Mouse (Mus musculus) midbrain, embryonic 16.5 days (tissue): ENCODE results near the gene Ap2m1. TPM values are rescaled to one million over a fixed set of nuclear protein-coding genes. Genes with fewer than 3 reads are reported as not detected.
A peak's percentile ranks its signal among the peaks of the same experiment; 100 is the strongest.

Experiments
- ATAC-seq: fragments of 200-750 bp; cut with Nextera tagmentation; 2 replicates; pipeline ENCODE4 v1.8.0; 2017; ENCODE audit warnings: moderate TSS enrichment
- H3K27ac ChIP-seq: fragments of 300-500 bp; sonication (generic); 2 replicates; pipeline ENCODE4 v1.5.1; 2014; ENCODE audit warnings: mild to moderate bottlenecking, low read length, mixed read lengths
- H3K27me3 ChIP-seq: fragments of 300-500 bp; sonication (generic); 2 replicates; pipeline ENCODE4 v1.6.1; 2014; ENCODE audit warnings: low read depth, low read length, mixed read lengths; ENCODE audit not compliant: control insufficient read depth, insufficient read depth
- H3K36me3 ChIP-seq: fragments of 300-500 bp; sonication (generic); 2 replicates; pipeline ENCODE4 v1.6.1; 2014; ENCODE audit warnings: mild to moderate bottlenecking, low read length, moderate library complexity, mixed read lengths; ENCODE audit not compliant: control insufficient read depth, insufficient read depth
- H3K4me1 ChIP-seq: fragments of 300-500 bp; sonication (generic); 2 replicates; pipeline ENCODE4 v1.6.1; 2014; ENCODE audit warnings: mild to moderate bottlenecking, low read length, mixed read lengths; ENCODE audit not compliant: control insufficient read depth, insufficient read depth
- H3K4me2 ChIP-seq: fragments of 300-500 bp; sonication (generic); 2 replicates; pipeline ENCODE4 v1.6.1; 2014; ENCODE audit warnings: mild to moderate bottlenecking, low read length, mixed read lengths
- H3K4me3 ChIP-seq: fragments of 300-500 bp; sonication (generic); 2 replicates; pipeline ENCODE4 v1.5.1; 2014; ENCODE audit warnings: low read depth, mild to moderate bottlenecking, low read length, moderate library complexity, mixed read lengths
- H3K9ac ChIP-seq: fragments of 300-500 bp; sonication (generic); 2 replicates; pipeline ENCODE4 v1.6.1; 2014; ENCODE audit warnings: low read depth, low read length, mixed read lengths
- H3K9me3 ChIP-seq: fragments of 300-500 bp; sonication (generic); replicated peaks from 2 replicates; pipeline ENCODE4 v1.6.1; 2014; ENCODE audit warnings: mild to moderate bottlenecking, low read length, mixed read lengths; ENCODE audit not compliant: control insufficient read depth, poor library complexity, severe bottlenecking
- WGBS: fragments of 180-500 bp; shearing (Covaris S2); extraction: QIAGEN DNeasy Blood & Tissue Kit; methylation state at CpG from one replicate; pipeline ENCODE4 v1.1.7; 2014; 5-methylcytosine and 5-hydroxymethylcytosine counted together
- polyA plus RNA-seq: library from polyadenylated mRNA; unstranded; fragments of >200 nt; fragmentation: Nextera tagmentation; extraction: Ambion mirVana; gene quantifications from 2 replicates; pipeline ENCODE4 v1.2.1, GENCODE M21; 2015

Gene Ap2m1
- polyA plus RNA-seq, 1 experiment from 2014 or later: 1,416 TPM

- H3K4me2 ChIP-seq: no peak overlapping the region
- H3K4me3 ChIP-seq: no peak overlapping the region
- H3K9me3 ChIP-seq: no peaks in the 10 kb centered on the region
- no peak overlapping the region for H3K9ac ChIP-seq
- no peak for ATAC-seq
- no peak overlapping the region for H3K27ac ChIP-seq
- H3K4me1 ChIP-seq: no peaks in the 10 kb centered on the region; the same call in 1 of the 2 replicates
- 89% methylated on average over 6 of the region's 6 CpGs for WGBS
- H3K27me3 ChIP-seq: no peaks in the 10 kb centered on the region
- H3K36me3 ChIP-seq: peaks cover 51% of the 10 kb centered on the region
Observed at GRCm38 (mm10) chr16:20555000-20555399, 19.7 kb downstream of the Ap2m1 start.

- no peaks in the 10 kb centered on the region for H3K9me3 ChIP-seq
- 84% methylated on average over 7 of the region's 7 CpGs for WGBS
- H3K4me2 ChIP-seq: no peak overlapping the region
- no peak overlapping the region for H3K4me3 ChIP-seq
- H3K27ac ChIP-seq: no peak overlapping the region
- peaks cover 50% of the 10 kb centered on the region for H3K36me3 ChIP-seq
- no peaks in the 10 kb centered on the region for H3K27me3 ChIP-seq
- H3K4me1 ChIP-seq: no peaks in the 10 kb centered on the region
- no peak overlapping the region for H3K9ac ChIP-seq
- no peak for ATAC-seq
Observed at GRCm38 (mm10) chr16:20557381-20557780, 22.1 kb downstream of the Ap2m1 start.

- H3K27ac ChIP-seq: no peak overlapping the region
- 48% methylated on average over 1 of the region's 1 CpGs for WGBS
- ATAC-seq: no peak
- no peak overlapping the region for H3K4me3 ChIP-seq
- H3K4me1 ChIP-seq: no peaks in the 10 kb centered on the region
- no peaks in the 10 kb centered on the region; the same call in 1 of the 2 replicates for H3K27me3 ChIP-seq
- no peak overlapping the region for H3K9ac ChIP-seq
- no peaks in the 10 kb centered on the region for H3K9me3 ChIP-seq
- H3K36me3 ChIP-seq: peaks cover 22% of the 10 kb centered on the region
- H3K4me2 ChIP-seq: no peak overlapping the region
Observed at GRCm38 (mm10) chr16:20565075-20565474, 29.8 kb downstream of the Ap2m1 start.

- peak within 1 kb of the TSS; percentile 68 for H3K27ac ChIP-seq
- peak within 1 kb of the TSS; percentile 76 for H3K9ac ChIP-seq
- ATAC-seq: peak; percentile 70
- H3K4me1 ChIP-seq: peaks cover 9% of the 10 kb centered on the region; the same call in 1 of the 2 replicates
- peaks cover 23% of the 10 kb centered on the region for H3K27me3 ChIP-seq
- no peaks in the 10 kb centered on the region for H3K9me3 ChIP-seq
- under 1% methylated on average over 24 of the region's 24 CpGs for WGBS
- peak within 1 kb of the TSS; percentile 57 for H3K4me3 ChIP-seq
- peak within 1 kb of the TSS; percentile 75 for H3K4me2 ChIP-seq
- no peaks in the 10 kb centered on the region for H3K36me3 ChIP-seq
Observed at GRCm38 (mm10) chr16:20589366-20589938, 54.2 kb downstream of the Ap2m1 start, which contains the start of gene Vwa5b2. Vwa5b2 (plus strand) TSS chr16:20589471.

- Histone ChIP-seq H3K27me3 (peaks cover 23% of the 10 kb centered on the region), H3K4me2 (peak overlapping the region; percentile 75)
- peak; percentile 92 for ATAC-seq
Observed at GRCm38 (mm10) chr16:20589939-20590679, 54.8 kb downstream of the Ap2m1 start.

GRCm38 (mm10) chr16:20590680-20591038, 55.4 kb downstream of the Ap2m1 start:
- ATAC-seq: peak; percentile 4
- Histone ChIP-seq H3K9ac (peak overlapping the region; percentile 76), H3K4me1 (peaks cover 9% of the 10 kb centered on the region; the same call in 1 of the 2 replicates), H3K4me3 (peak overlapping the region; percentile 57), H3K9me3 (no peaks in the 10 kb centered on the region), H3K4me2 (peak overlapping the region; percentile 75), H3K27ac (0 out of 2 replicates have a peak overlapping the region, but pooled peaks have one; percentile 68), H3K36me3 (no peaks in the 10 kb centered on the region), H3K27me3 (peaks cover 23% of the 10 kb centered on the region)
- 2% methylated on average over 17 of the region's 17 CpGs for WGBS

More at GRCm38 (mm10) chr16:20589939-20590679, 54.8 kb downstream of the Ap2m1 start:
- H3K27ac ChIP-seq: peak overlapping the region; percentile 68; the same call in 1 of the 2 replicates
- H3K4me1 ChIP-seq: peaks cover 9% of the 10 kb centered on the region; the same call in 1 of the 2 replicates
- WGBS: under 1% methylated on average over 38 of the region's 39 CpGs
- no peaks in the 10 kb centered on the region for H3K9me3 ChIP-seq
- H3K9ac ChIP-seq: peak overlapping the region; percentile 76
- H3K4me3 ChIP-seq: peak overlapping the region; percentile 57
- H3K36me3 ChIP-seq: no peaks in the 10 kb centered on the region

GRCm38 (mm10) chr16:20591076-20591705, 55.9 kb downstream of the Ap2m1 start:
- Histone ChIP-seq H3K36me3 (peaks cover 2% of the 10 kb centered on the region; the same call in 1 of the 2 replicates), H3K9me3 (no peaks in the 10 kb centered on the region), H3K27me3 (peaks cover 23% of the 10 kb centered on the region), H3K4me1 (peaks cover 9% of the 10 kb centered on the region; the same call in 1 of the 2 replicates), H3K9ac (peak overlapping the region; percentile 15), H3K4me2 (peak overlapping the region; percentile 75), H3K4me3 (peak overlapping the region; percentile 57), H3K27ac (no peak overlapping the region)
- ATAC-seq: no peak
- 4% methylated on average over 48 of the region's 48 CpGs for WGBS
